Mouse (Mus musculus): ENCODE results near the gene Rpn1.

- TF ChIP-seq POLR2A (IDR thresholded peaks at IDR 0.05; ENCODE audit: insufficient read depth, low read depth, low read length) (no peak), CTCF (IDR thresholded peaks at IDR 0.05) (no peak), EP300 (IDR thresholded peaks at IDR 0.05; ENCODE audit: insufficient read depth, low read depth, low read length) (no peak)
Observed at GRCm38 (mm10) chr6:88145793-88146192, 61.5 kb downstream of the Rpn1 start.

Data from heart, adult 2 months (tissue).